Mouse (Mus musculus) liver, embryonic 16.5 days (tissue): ENCODE data around the gene Tmem178b. TPM values are rescaled to one million over a fixed set of nuclear protein-coding genes. Genes with fewer than 3 reads are reported as not detected.

ENCODE experiments used
- ATAC-seq: fragments of 200-750 bp; cut with Nextera tagmentation; 2 replicates; pipeline ENCODE4 v1.8.0; 2017; ENCODE audit warnings: low read depth, mild to moderate bottlenecking, moderate number of reproducible peaks, moderate library complexity
- H3K27ac ChIP-seq: fragments of 300-500 bp; sonication (generic); 2 replicates; pipeline ENCODE4 v1.5.1; 2014; ENCODE audit warnings: mild to moderate bottlenecking, low read length
- H3K27me3 ChIP-seq: fragments of 300-500 bp; sonication (generic); 2 replicates; pipeline ENCODE4 v1.6.1; 2014; ENCODE audit warnings: low read depth, low read length, mixed read lengths; ENCODE audit not compliant: control insufficient read depth, insufficient read depth
- H3K36me3 ChIP-seq: fragments of 300-500 bp; sonication (generic); 2 replicates; pipeline ENCODE4 v1.6.1; 2014; ENCODE audit warnings: mild to moderate bottlenecking; ENCODE audit not compliant: control insufficient read depth, insufficient read depth
- H3K4me1 ChIP-seq: fragments of 300-500 bp; sonication (generic); 2 replicates; pipeline ENCODE4 v1.6.1; 2014; ENCODE audit warnings: low read depth, low read length, mixed read lengths; ENCODE audit not compliant: control insufficient read depth
- H3K4me2 ChIP-seq: fragments of 300-500 bp; sonication (generic); 2 replicates; pipeline ENCODE4 v1.6.1; 2014; ENCODE audit warnings: low read depth, low read length, mixed read lengths
- H3K4me3 ChIP-seq: fragments of 300-500 bp; sonication (generic); 2 replicates; pipeline ENCODE4 v1.5.1; 2014; ENCODE audit warnings: low read depth, mild to moderate bottlenecking, low read length
- H3K9ac ChIP-seq: fragments of 300-500 bp; sonication (generic); 2 replicates; pipeline ENCODE4 v1.6.1; 2014; ENCODE audit warnings: low read depth, low read length
- H3K9me3 ChIP-seq: fragments of 300-500 bp; sonication (generic); replicated peaks from 2 replicates; pipeline ENCODE4 v1.6.1; 2016; ENCODE audit warnings: low read length; ENCODE audit not compliant: control insufficient read depth
- WGBS: fragments of 180-500 bp; shearing (Covaris S2); extraction: QIAGEN DNeasy Blood & Tissue Kit; methylation state at CpG from one replicate; pipeline ENCODE4 v1.1.7; 2014; ENCODE audit not compliant: insufficient replicate concordance; 5-methylcytosine and 5-hydroxymethylcytosine counted together
- polyA plus RNA-seq: library from polyadenylated mRNA; unstranded; fragments of >200 nt; fragmentation: Nextera tagmentation; extraction: Ambion mirVana; gene quantifications from 2 replicates; pipeline ENCODE4 v1.2.1, GENCODE M21; 2015

The Tmem178b gene
- polyA plus RNA-seq, 1 experiment from 2014 or later = not detected

DNA sequence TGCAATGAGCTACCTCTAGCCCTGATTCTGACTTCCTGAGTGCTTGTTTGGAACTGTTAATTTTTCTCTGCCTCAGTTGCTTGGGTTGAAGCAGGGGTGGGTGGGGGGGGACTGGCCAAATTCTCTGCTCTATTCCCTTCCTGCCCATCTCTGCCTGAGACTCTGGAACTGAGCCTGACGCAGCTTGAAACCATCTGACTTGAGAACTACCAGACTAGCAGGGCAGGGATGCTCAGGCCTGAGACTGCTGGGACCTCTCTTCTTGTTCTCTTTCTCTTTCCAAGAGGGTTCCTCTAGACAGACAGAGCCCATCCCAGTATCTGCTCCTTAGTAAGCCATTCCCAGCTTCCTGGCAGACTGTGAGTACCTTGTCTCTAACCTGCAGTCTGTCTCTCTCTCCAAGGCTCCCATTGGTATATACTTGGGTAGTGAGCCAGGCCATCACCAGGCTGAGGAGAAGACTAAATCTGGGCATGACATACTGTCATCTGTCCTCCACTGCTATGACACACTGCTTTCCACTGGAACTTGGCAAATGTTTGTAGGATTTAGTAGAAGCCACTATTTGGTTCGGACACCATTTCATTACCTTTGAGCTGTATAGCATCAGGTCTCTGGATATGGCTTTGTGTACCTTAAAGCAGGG lies 42.7 kb downstream of the Tmem178b start:
- Histone ChIP-seq H3K27ac (no peak overlapping the region), H3K4me1 (no peaks in the 10 kb centered on the region), H3K9ac (no peak overlapping the region), H3K4me2 (no peak overlapping the region), H3K27me3 (no peaks in the 10 kb centered on the region), H3K36me3 (no peaks in the 10 kb centered on the region), H3K4me3 (no peak overlapping the region), H3K9me3 (no peaks in the 10 kb centered on the region)
- WGBS = 64% methylated on average over 2 of the region's 2 CpGs
- no peak for ATAC-seq

DNA sequence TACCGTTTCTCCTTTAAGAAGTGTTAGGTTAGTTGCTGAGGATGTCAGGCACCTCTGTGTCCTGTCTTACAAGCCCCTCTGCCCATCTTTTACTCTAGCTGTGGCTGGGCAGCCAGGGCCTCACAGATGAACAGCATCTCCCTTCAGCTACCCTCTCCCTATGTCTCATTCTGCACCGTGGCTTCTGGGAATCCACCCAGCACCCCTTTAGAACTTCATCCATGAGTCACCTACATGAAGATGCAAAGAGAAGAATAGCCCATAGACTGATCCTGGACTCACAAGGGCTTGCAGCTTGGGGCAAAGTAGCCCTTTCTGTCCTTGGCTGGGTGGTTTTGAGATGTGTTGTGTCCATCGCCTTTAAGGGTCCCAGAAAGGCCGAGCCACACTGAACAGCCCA lies 43.4 kb downstream of the Tmem178b start:
- Histone ChIP-seq H3K27ac (no peak overlapping the region), H3K4me1 (no peaks in the 10 kb centered on the region), H3K4me2 (no peak overlapping the region), H3K27me3 (no peaks in the 10 kb centered on the region), H3K9ac (no peak overlapping the region), H3K9me3 (no peaks in the 10 kb centered on the region), H3K36me3 (no peaks in the 10 kb centered on the region), H3K4me3 (no peak overlapping the region)
- no peak for ATAC-seq
- WGBS = 73% methylated on average over 4 of the region's 4 CpGs

DNA sequence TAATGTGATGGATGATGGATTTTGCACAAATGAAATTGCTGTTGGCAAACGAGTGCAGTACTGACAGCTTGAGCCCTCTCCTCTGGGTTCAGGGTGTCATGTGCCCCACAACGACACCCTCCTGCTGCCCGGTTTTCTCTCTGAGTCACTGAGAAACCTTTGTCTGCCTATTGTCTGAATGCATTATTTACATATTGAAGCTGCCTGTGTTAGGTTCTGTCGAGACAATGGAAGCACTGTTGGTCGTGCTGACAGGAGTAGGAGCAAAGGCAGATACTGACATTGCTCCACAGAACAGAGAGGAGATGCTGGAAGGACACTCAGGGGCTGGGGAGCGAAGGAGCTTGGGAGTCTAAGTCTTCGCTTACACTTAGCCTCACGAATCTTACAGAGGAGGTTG lies 44.2 kb downstream of the Tmem178b start:
- no peak overlapping the region for H3K27ac ChIP-seq
- no peaks in the 10 kb centered on the region for H3K4me1 ChIP-seq
- H3K36me3 ChIP-seq = no peaks in the 10 kb centered on the region
- no peak overlapping the region for H3K4me2 ChIP-seq
- H3K9ac ChIP-seq = no peak overlapping the region
- no peak for ATAC-seq
- H3K27me3 ChIP-seq = no peaks in the 10 kb centered on the region
- WGBS = 41% methylated on average over 8 of the region's 8 CpGs
- H3K4me3 ChIP-seq = no peak overlapping the region
- no peaks in the 10 kb centered on the region for H3K9me3 ChIP-seq

DNA sequence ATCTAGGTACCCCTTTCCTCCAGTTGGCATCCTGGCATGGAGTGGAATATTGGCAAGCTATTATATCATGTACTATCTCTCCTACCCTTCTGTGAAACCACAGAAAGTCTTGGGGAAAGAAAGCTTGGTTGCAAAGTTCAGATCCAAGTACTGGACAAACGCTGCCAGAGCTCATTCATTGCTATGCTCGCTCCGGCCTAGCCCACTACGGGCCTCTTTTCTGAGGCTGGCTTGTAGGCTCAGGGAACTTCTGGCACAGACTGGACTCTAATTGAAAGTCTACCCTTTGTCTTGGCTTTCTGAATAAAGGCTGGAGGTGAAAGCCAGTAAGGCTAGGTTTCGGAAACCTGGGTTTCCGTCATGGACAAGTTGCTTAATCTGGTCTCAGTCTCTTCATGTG lies 44.7 kb downstream of the Tmem178b start:
- 72% methylated on average over 6 of the region's 6 CpGs for WGBS
- no peak overlapping the region for H3K4me3 ChIP-seq
- no peaks in the 10 kb centered on the region for H3K4me1 ChIP-seq
- H3K27ac ChIP-seq = no peak overlapping the region
- no peak overlapping the region for H3K9ac ChIP-seq
- no peaks in the 10 kb centered on the region for H3K36me3 ChIP-seq
- H3K9me3 ChIP-seq = no peaks in the 10 kb centered on the region
- H3K4me2 ChIP-seq = no peak overlapping the region
- no peaks in the 10 kb centered on the region for H3K27me3 ChIP-seq
- no peak for ATAC-seq

DNA sequence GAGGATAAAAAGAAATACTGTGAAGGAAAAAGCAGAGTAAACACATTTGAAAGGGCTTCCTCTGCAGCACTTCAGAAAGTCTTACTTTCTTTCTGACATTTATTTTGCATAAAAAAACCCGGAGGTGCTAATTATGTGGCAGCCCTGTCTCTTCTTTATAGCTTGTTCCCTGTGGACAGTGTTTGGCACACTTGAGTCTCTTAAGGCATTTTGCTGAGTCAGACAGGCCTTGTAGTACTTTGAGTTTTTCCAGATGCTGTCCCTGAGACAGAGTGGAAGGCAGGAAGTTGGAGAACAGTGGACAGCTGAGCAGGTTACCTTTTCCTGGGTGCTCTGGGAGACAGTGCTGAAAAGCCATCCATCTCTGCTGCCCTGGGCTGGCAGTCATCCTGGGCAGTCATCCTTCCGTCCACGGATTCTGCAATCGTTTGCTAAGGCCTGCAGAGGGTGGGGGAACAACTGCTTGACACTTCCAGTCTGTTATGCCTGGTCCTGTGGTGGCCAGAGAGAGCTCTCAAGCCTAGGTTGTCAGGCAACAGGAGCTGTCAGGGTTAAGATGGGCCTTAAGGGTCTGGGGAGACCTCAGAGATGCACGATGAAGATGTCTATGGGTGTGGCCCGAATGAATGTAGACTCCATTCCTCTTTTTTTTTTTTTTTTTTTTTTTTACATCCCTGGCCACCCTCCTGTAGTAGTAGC lies 46.1 kb downstream of the Tmem178b start:
- no peak for ATAC-seq
- WGBS = 66% methylated on average over 6 of the region's 6 CpGs

GRCm38 (mm10) chr6:39926442-39926841 lies 53.4 kb downstream of the Tmem178b start:
- no peak for ATAC-seq
- H3K27ac ChIP-seq = no peak overlapping the region
- WGBS = 57% methylated on average over 10 of the region's 10 CpGs

More for the DNA sequence above, 46.1 kb downstream of the Tmem178b start:
- H3K27me3 ChIP-seq = no peaks in the 10 kb centered on the region
- H3K4me1 ChIP-seq = no peaks in the 10 kb centered on the region
- no peak overlapping the region for H3K9ac ChIP-seq
- H3K4me3 ChIP-seq = no peak overlapping the region
- no peak overlapping the region for H3K4me2 ChIP-seq
- no peaks in the 10 kb centered on the region for H3K36me3 ChIP-seq
- no peak overlapping the region for H3K27ac ChIP-seq
- H3K9me3 ChIP-seq = no peaks in the 10 kb centered on the region

GRCm38 (mm10) chr6:39936590-39936989 lies 63.5 kb downstream of the Tmem178b start:
- Histone ChIP-seq H3K27ac (no peak overlapping the region), H3K36me3 (no peaks in the 10 kb centered on the region), H3K27me3 (no peaks in the 10 kb centered on the region), H3K4me2 (no peak overlapping the region), H3K9ac (no peak overlapping the region), H3K4me1 (no peaks in the 10 kb centered on the region), H3K4me3 (no peak overlapping the region), H3K9me3 (no peaks in the 10 kb centered on the region)
- 44% methylated on average over 3 of the region's 3 CpGs for WGBS
- ATAC-seq = no peak

More at GRCm38 (mm10) chr6:39926442-39926841, 53.4 kb downstream of the Tmem178b start:
- Histone ChIP-seq H3K9me3 (no peaks in the 10 kb centered on the region), H3K27me3 (no peaks in the 10 kb centered on the region), H3K4me1 (no peaks in the 10 kb centered on the region), H3K4me2 (no peak overlapping the region), H3K36me3 (no peaks in the 10 kb centered on the region), H3K4me3 (no peak overlapping the region), H3K9ac (no peak overlapping the region)

DNA sequence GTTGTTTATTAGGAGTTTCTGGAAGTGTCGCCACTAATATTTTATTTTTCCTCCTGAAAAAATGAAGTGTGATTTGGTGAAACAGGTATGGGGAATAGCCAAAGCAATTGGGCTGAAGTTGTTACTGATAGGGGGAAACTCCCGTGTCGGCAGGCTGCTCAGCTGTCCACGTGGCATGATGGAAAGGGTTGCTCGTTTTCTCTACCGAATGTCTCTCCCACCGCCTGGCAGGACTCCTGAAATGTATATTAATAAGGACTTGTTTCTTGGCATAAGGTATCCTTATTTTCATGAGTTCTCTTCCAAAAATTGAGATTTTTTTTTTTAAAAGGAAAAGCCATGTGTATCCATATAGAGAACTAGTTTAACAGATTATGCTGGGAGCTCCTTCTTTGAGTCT lies 67.8 kb downstream of the Tmem178b start:
- Histone ChIP-seq H3K4me2 (no peak overlapping the region), H3K4me3 (no peak overlapping the region), H3K9ac (no peak overlapping the region), H3K27me3 (no peaks in the 10 kb centered on the region), H3K9me3 (no peaks in the 10 kb centered on the region), H3K36me3 (no peaks in the 10 kb centered on the region), H3K4me1 (no peaks in the 10 kb centered on the region), H3K27ac (no peak overlapping the region)
- WGBS = 76% methylated on average over 7 of the region's 7 CpGs
- ATAC-seq = no peak

- Histone ChIP-seq H3K27ac (no peak overlapping the region), H3K4me3 (no peak overlapping the region), H3K9ac (no peak overlapping the region), H3K9me3 (no peaks in the 10 kb centered on the region), H3K36me3 (no peaks in the 10 kb centered on the region), H3K4me1 (no peaks in the 10 kb centered on the region), H3K27me3 (no peaks in the 10 kb centered on the region), H3K4me2 (no peak overlapping the region)
- WGBS = 69% methylated on average over 9 of the region's 9 CpGs
- no peak for ATAC-seq
Observed at GRCm38 (mm10) chr6:39944854-39945253, 71.8 kb downstream of the Tmem178b start.
